Mouse (Mus musculus): ENCODE results near the gene Ddah1.

- no peak for TF ChIP-seq MAFK (IDR thresholded peaks at IDR 0.05; ENCODE audit: insufficient read depth, low read depth, low read length)
- TF ChIP-seq HCFC1 (IDR thresholded peaks at IDR 0.05; ENCODE audit: borderline replicate concordance, insufficient read depth, low read length): no peak
- TF ChIP-seq ZNF384 (IDR thresholded peaks at IDR 0.05; ENCODE audit: low read depth, low read length): no peak
- TF ChIP-seq ZC3H11A (IDR thresholded peaks at IDR 0.05; ENCODE audit: borderline replicate concordance, low read depth, low read length): no peak
- TF ChIP-seq CHD2 (IDR thresholded peaks at IDR 0.05; ENCODE audit: low read depth, low read length): no peak
Observed at GRCm38 (mm10) chr3:145880335-145880734, 121.9 kb downstream of the Ddah1 start.

Data from ES-E14 (cell line).